Mouse (Mus musculus) kidney, adult 2 months (tissue): Measurements from ENCODE around the gene D430041D05Rik.
"Not testable (repeated sequence)": the region's sequence is repeated elsewhere in the genome, so short reads cannot be mapped to it uniquely, and the experiment has no call there.

ENCODE experiments used
- CTCF ChIP-seq: fragments of 200-500 bp; conservative IDR thresholded peaks from 2 replicates; pipeline ENCODE4 v1.5.1; 2011; ENCODE audit warnings: low read depth, mild to moderate bottlenecking, control low read depth, low read length, moderate library complexity, mixed read lengths; ENCODE audit not compliant: insufficient read depth, insufficient read length
- POLR2A ChIP-seq: fragments of 200-500 bp; IDR thresholded peaks from one replicate; pipeline ENCODE4 v1.6.1; 2011; ENCODE audit warnings: low read depth, low read length, control low read depth

DNA sequence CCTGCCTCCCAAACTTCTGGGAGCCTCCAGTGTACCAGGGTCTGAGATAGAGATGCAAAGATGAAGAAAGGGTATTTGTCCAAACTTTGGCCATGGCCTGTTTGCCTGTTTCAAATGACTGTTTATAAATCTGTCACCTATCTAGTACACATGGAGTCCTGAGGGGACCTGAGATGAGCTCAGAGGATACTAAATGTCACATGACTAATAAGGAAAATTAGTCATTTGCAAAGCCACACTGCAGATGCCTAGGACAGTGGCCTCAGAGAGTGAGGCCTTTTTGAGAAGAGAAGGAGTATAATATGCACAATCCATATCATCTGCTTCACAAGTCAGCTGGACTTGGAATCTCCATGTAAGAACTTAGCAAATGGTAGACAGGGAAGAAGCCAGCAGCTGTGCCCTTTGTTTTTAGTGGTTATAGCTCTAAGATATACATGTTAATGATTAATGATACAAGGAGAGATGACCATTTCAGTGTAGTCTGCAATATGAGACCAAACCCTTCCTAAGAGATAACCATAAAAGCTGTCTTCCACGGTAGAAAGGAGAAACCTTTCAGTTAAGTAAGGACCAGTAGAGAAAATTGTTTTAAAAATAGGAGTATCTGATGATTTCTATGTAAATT is 299.5 kb downstream of the D430041D05Rik start:
- not testable (repeated sequence) for TF ChIP-seq CTCF, POLR2A
